In the genomic region with DNA sequence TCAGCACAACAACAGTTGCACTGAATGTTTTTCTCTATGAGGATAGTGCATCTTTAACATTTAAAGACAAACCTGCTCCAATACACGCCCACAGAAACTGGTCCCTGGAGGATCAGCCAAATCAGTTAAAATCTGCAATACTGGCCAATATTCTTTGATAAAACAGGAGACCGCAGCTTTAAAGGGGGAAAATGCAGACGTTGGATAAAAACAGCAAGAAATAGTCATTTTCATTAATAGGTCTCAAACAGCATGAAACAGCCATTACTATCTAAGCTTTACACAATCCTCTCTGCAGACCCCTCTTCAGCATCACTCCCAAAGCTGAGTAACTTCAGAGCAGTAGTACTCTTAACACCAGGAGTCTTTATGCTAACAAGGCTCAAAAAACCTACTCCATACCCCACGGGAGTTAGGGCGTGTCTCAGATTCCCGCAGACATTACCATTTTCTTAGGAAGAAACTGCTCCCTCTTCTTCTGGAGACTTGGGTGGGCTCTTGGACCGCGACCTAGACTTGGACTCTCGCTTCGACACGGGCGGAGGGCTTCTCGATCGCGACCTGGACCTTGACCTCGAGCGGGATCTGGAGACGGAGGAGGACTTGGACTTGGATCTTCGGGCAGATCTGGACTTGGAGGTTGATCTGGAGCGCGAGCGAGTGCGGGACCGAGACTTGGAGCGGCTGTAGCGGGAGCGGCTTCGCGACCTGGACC, we compare ENCODE assay signal across 8 mouse cellular contexts. TPM values are rescaled to one million over a fixed set of nuclear protein-coding genes. Genes with fewer than 3 reads are reported as not detected.
DNase-seq lines count a peak whose midpoint lies in the region; ATAC-seq and TF ChIP-seq lines count a peak whose summit lies in the region.

No protein-coding gene starts in this region.

- H3K27me3 ChIP-seq in C2C12 (ENCODE audit: control insufficient read depth, insufficient read depth, insufficient read length): no peaks in the 10 kb centered on the region
- H3K27me3 ChIP-seq in embryonic facial prominence, embryonic 13.5 days: no peaks in the 10 kb centered on the region
- no peaks in the 10 kb centered on the region for H3K27me3 ChIP-seq in kidney, embryonic 15.5 days
- H3K27me3 ChIP-seq in neural tube, embryonic 13.5 days: no peaks in the 10 kb centered on the region

- peaks cover 91% of the 10 kb centered on the region for H3K79me2 ChIP-seq in C2C12 (ENCODE audit: control insufficient read depth, insufficient read depth)

- no peak for TF ChIP-seq CTCF in gastrocnemius, adult 2 months (IDR thresholded peaks at IDR 0.05)
- TF ChIP-seq CTCF in C2C12 (IDR thresholded peaks at IDR 0.05; ENCODE audit: control insufficient read depth, insufficient read depth, insufficient read length): no peak

- peak overlapping the region; percentile 93 for H3K4me3 ChIP-seq in gastrocnemius, adult 2 months
- H3K4me3 ChIP-seq in C2C12 (ENCODE audit: insufficient read depth, poor library complexity, severe bottlenecking): peak overlapping the region; percentile 98
- H3K4me3 ChIP-seq in embryonic facial prominence, embryonic 13.5 days: peak overlapping the region; percentile 96
- H3K4me3 ChIP-seq in kidney, embryonic 15.5 days (replicated peaks): peak overlapping the region; percentile 81
- H3K4me3 ChIP-seq in neural tube, embryonic 13.5 days: peak overlapping the region; percentile 98

- intact Hi-C loops in gastrocnemius, adult 2 months (cut with DNase I): loop anchor here (1.0 kb wide), 1 partner anchor 8 kb away; the partner anchor contains the start of genes Jmjd6 and Mettl23
- intact Hi-C loops in left cerebral cortex, postnatal 10 days (cut with DNase I): no loop called here

- peak overlapping the region; percentile 99 for H3K9ac ChIP-seq in embryonic facial prominence, embryonic 13.5 days
- H3K9ac ChIP-seq in kidney, embryonic 15.5 days: peak overlapping the region; percentile 99
- peak overlapping the region; percentile 96 for H3K9ac ChIP-seq in neural tube, embryonic 13.5 days

- DNase-seq in gastrocnemius, adult 2 months: no peak
- DNase-seq in gastrocnemius, postnatal 10 days: no peak
- DNase-seq in left cerebral cortex, postnatal 10 days (ENCODE audit: extremely low spot score in 1 of 2, low spot score in 2 of 2): no peak

- ATAC-seq in embryonic facial prominence, embryonic 13.5 days (ENCODE audit: insufficient number of reproducible peaks, insufficient read depth, low FRiP score, low TSS enrichment, low read depth): no peak
- ATAC-seq in kidney, embryonic 15.5 days (replicated peaks; ENCODE audit: low FRiP score): no peak
- no peak for ATAC-seq in neural tube, embryonic 13.5 days (ENCODE audit: low read depth)
- no peak for ATAC-seq in CD4-positive, CD25-positive, alpha-beta regulatory T cell, adult 4 months

- H3K79me3 ChIP-seq in C2C12 (ENCODE audit: low read depth): peaks cover 58% of the 10 kb centered on the region

- H3K27ac ChIP-seq in gastrocnemius, adult 2 months: peak overlapping the region; percentile 99
- H3K27ac ChIP-seq in embryonic facial prominence, embryonic 13.5 days: peak overlapping the region; percentile 99
- peak overlapping the region; percentile 100 for H3K27ac ChIP-seq in kidney, embryonic 15.5 days
- peak overlapping the region; percentile 98 for H3K27ac ChIP-seq in neural tube, embryonic 13.5 days (replicated peaks)

- H3K9me3 ChIP-seq in embryonic facial prominence, embryonic 13.5 days: no peaks in the 10 kb centered on the region
- no peaks in the 10 kb centered on the region for H3K9me3 ChIP-seq in kidney, embryonic 15.5 days (replicated peaks)
- no peaks in the 10 kb centered on the region for H3K9me3 ChIP-seq in neural tube, embryonic 13.5 days

- H3ac ChIP-seq in C2C12 (ENCODE audit: control insufficient read depth, insufficient read length, low read depth): peak overlapping the region; percentile 84

- peaks cover 33% of the 10 kb centered on the region for H3K4me1 ChIP-seq in embryonic facial prominence, embryonic 13.5 days
- peaks cover 33% of the 10 kb centered on the region for H3K4me1 ChIP-seq in kidney, embryonic 15.5 days
- H3K4me1 ChIP-seq in neural tube, embryonic 13.5 days (replicated peaks): peaks cover 51% of the 10 kb centered on the region

- H3K36me3 ChIP-seq in C2C12 (ENCODE audit: control insufficient read depth, insufficient read depth): peaks cover 60% of the 10 kb centered on the region
- peaks cover 43% of the 10 kb centered on the region for H3K36me3 ChIP-seq in embryonic facial prominence, embryonic 13.5 days
- peaks cover 58% of the 10 kb centered on the region for H3K36me3 ChIP-seq in kidney, embryonic 15.5 days
- H3K36me3 ChIP-seq in neural tube, embryonic 13.5 days: peaks cover 47% of the 10 kb centered on the region

- H3K4me2 ChIP-seq in embryonic facial prominence, embryonic 13.5 days: peak overlapping the region; percentile 66
- H3K4me2 ChIP-seq in kidney, embryonic 15.5 days: peak overlapping the region; percentile 81
- H3K4me2 ChIP-seq in neural tube, embryonic 13.5 days: peak overlapping the region; percentile 98

- under 1% methylated on average over 29 of the region's 29 CpGs for WGBS in embryonic facial prominence, embryonic 13.5 days
- WGBS in kidney, embryonic 15.5 days: 2% methylated on average over 29 of the region's 29 CpGs
- 1% methylated on average over 29 of the region's 29 CpGs for WGBS in neural tube, embryonic 13.5 days

TF ChIP-seq in C2C12, 6 proteins besides CTCF, POLR2A, EP300 and RAD21:
- TF ChIP-seq MAX (IDR thresholded peaks at IDR 0.05) (no peak), CEBPB (IDR thresholded peaks at IDR 0.05; ENCODE audit: low read depth) (no peak), USF1 (IDR thresholded peaks at IDR 0.05; ENCODE audit: low read depth) (no peak), MYOD1 (IDR thresholded peaks at IDR 0.05; ENCODE audit: control insufficient read depth, insufficient read length, low read depth) (no peak), MYOG (IDR thresholded peaks at IDR 0.05; ENCODE audit: control insufficient read depth, extremely low read depth, insufficient read length) (no peak), FOSL1 (IDR thresholded peaks at IDR 0.05; ENCODE audit: insufficient read depth, low read length, poor library complexity, severe bottlenecking) (no peak)
TF ChIP-seq in C2C12: peak in this region for 0.

RNA-seq across cellular contexts. Expression of gene Mfsd11, which starts 0.5 kb away (rescaled TPM):
- total RNA-seq in gastrocnemius, adult 2 months (2021): 10 to 100 TPM; 21.5 to 23.9 TPM
- total RNA-seq in gastrocnemius, postnatal 10 days (2021): 10 to 100 TPM; 29.9 to 31.3 TPM
- 34.0 TPM for polyA plus RNA-seq in C2C12 (2012; fragmentation: generic; extraction: Trizol)
- polyA plus RNA-seq in embryonic facial prominence, embryonic 13.5 days (2015; fragmentation: Nextera tagmentation; extraction: Ambion mirVana): 42.6 and 45.6 TPM in 2 replicates
- polyA plus RNA-seq in kidney, embryonic 15.5 days (2015; fragmentation: Nextera tagmentation; extraction: Ambion mirVana): 37.9 and 39.6 TPM in 2 replicates
- polyA plus RNA-seq in neural tube, embryonic 13.5 days (2015; fragmentation: Nextera tagmentation; extraction: Ambion mirVana): 42.9 and 47.3 TPM in 2 replicates
- total RNA-seq in left cerebral cortex, postnatal 10 days (2021): 10 to 100 TPM; 39.8 to 49.4 TPM
- polyA plus RNA-seq in CD4-positive, CD25-positive, alpha-beta regulatory T cell, adult 4 months (2017; shearing (Covaris generic)): 10 to 100 TPM; 30.0 to 32.9 TPM

RNA-seq across cellular contexts. Expression of gene Srsf2, which starts 1.2 kb away (rescaled TPM):
- total RNA-seq in gastrocnemius, adult 2 months (2021): 10 to 100 TPM; 81.8 to 84.8 TPM
- 100 to 1,000 TPM; 123 to 146 TPM for total RNA-seq in gastrocnemius, postnatal 10 days (2021)
- 326 TPM for polyA plus RNA-seq in C2C12 (2012; fragmentation: generic; extraction: Trizol)
- polyA plus RNA-seq in embryonic facial prominence, embryonic 13.5 days (2015; fragmentation: Nextera tagmentation; extraction: Ambion mirVana): 784 and 830 TPM in 2 replicates
- polyA plus RNA-seq in kidney, embryonic 15.5 days (2015; fragmentation: Nextera tagmentation; extraction: Ambion mirVana): 810 and 860 TPM in 2 replicates
- 624 and 649 TPM in 2 replicates for polyA plus RNA-seq in neural tube, embryonic 13.5 days (2015; fragmentation: Nextera tagmentation; extraction: Ambion mirVana)
- total RNA-seq in left cerebral cortex, postnatal 10 days (2021): 100 to 1,000 TPM; 196 to 199 TPM
- polyA plus RNA-seq in CD4-positive, CD25-positive, alpha-beta regulatory T cell, adult 4 months (2017; shearing (Covaris generic)): 100 to 1,000 TPM; 543 to 659 TPM

RNA-seq across cellular contexts. Expression of gene Jmjd6, which starts 8.5 kb away (rescaled TPM):
- 10 to 100 TPM; 21.7 to 30.4 TPM for total RNA-seq in gastrocnemius, adult 2 months (2021)
- 10 to 100 TPM; 23.9 to 26.4 TPM for total RNA-seq in gastrocnemius, postnatal 10 days (2021)
- polyA plus RNA-seq in C2C12 (2012; fragmentation: generic; extraction: Trizol): 74.4 TPM
- polyA plus RNA-seq in embryonic facial prominence, embryonic 13.5 days (2015; fragmentation: Nextera tagmentation; extraction: Ambion mirVana): 73.4 and 77.7 TPM in 2 replicates
- polyA plus RNA-seq in kidney, embryonic 15.5 days (2015; fragmentation: Nextera tagmentation; extraction: Ambion mirVana): 72.6 and 75.5 TPM in 2 replicates
- 75.3 and 81.2 TPM in 2 replicates for polyA plus RNA-seq in neural tube, embryonic 13.5 days (2015; fragmentation: Nextera tagmentation; extraction: Ambion mirVana)
- 10 to 100 TPM; 27.7 to 29.3 TPM for total RNA-seq in left cerebral cortex, postnatal 10 days (2021)
- polyA plus RNA-seq in CD4-positive, CD25-positive, alpha-beta regulatory T cell, adult 4 months (2017; shearing (Covaris generic)): 10 to 100 TPM; 48.1 to 62.6 TPM

RNA-seq across cellular contexts. Expression of gene Mettl23, which starts 8.7 kb away (rescaled TPM):
- 10 to 100 TPM; 35.4 to 42.9 TPM for total RNA-seq in gastrocnemius, adult 2 months (2021)
- 10 to 100 TPM; 28.4 to 32.5 TPM for total RNA-seq in gastrocnemius, postnatal 10 days (2021)
- polyA plus RNA-seq in C2C12 (2012; fragmentation: generic; extraction: Trizol): 15.1 TPM
- polyA plus RNA-seq in embryonic facial prominence, embryonic 13.5 days (2015; fragmentation: Nextera tagmentation; extraction: Ambion mirVana): 78.6 and 84.4 TPM in 2 replicates
- 51.5 and 60.6 TPM in 2 replicates for polyA plus RNA-seq in kidney, embryonic 15.5 days (2015; fragmentation: Nextera tagmentation; extraction: Ambion mirVana)
- polyA plus RNA-seq in neural tube, embryonic 13.5 days (2015; fragmentation: Nextera tagmentation; extraction: Ambion mirVana): 71.8 and 76.7 TPM in 2 replicates
- 10 to 100 TPM; 26.7 to 29.4 TPM for total RNA-seq in left cerebral cortex, postnatal 10 days (2021)
- 100 to 1,000 TPM; 161 to 189 TPM for polyA plus RNA-seq in CD4-positive, CD25-positive, alpha-beta regulatory T cell, adult 4 months (2017; shearing (Covaris generic))

RNA-seq across cellular contexts. Expression of gene Mxra7, which starts 23.9 kb away (rescaled TPM):
- total RNA-seq in gastrocnemius, adult 2 months (2021): 10 to 100 TPM in 1 of 2 experiments, 1 to 10 TPM in 1; 6.7 to 12.7 TPM
- 10 to 100 TPM; 39.7 to 50.1 TPM for total RNA-seq in gastrocnemius, postnatal 10 days (2021)
- polyA plus RNA-seq in C2C12 (2012; fragmentation: generic; extraction: Trizol): 70.2 TPM
- polyA plus RNA-seq in embryonic facial prominence, embryonic 13.5 days (2015; fragmentation: Nextera tagmentation; extraction: Ambion mirVana): 19.6 and 19.7 TPM in 2 replicates
- polyA plus RNA-seq in kidney, embryonic 15.5 days (2015; fragmentation: Nextera tagmentation; extraction: Ambion mirVana): 16.7 and 20.8 TPM in 2 replicates
- 59.4 and 62.0 TPM in 2 replicates for polyA plus RNA-seq in neural tube, embryonic 13.5 days (2015; fragmentation: Nextera tagmentation; extraction: Ambion mirVana)
- total RNA-seq in left cerebral cortex, postnatal 10 days (2021): 10 to 100 TPM; 13.2 to 15.0 TPM
- polyA plus RNA-seq in CD4-positive, CD25-positive, alpha-beta regulatory T cell, adult 4 months (2017; shearing (Covaris generic)): not detected
